Mouse (Mus musculus): ENCODE data around the gene Lrch3. TPM values are rescaled to one million over a fixed set of nuclear protein-coding genes. Genes with fewer than 3 reads are reported as not detected.
"Not testable (repeated sequence)": the region's sequence is repeated elsewhere in the genome, so short reads cannot be mapped to it uniquely, and the experiment has no call there.

The Lrch3 gene
- polyA plus RNA-seq, 1 experiment from 2014 or later = 54.2 TPM

DNA sequence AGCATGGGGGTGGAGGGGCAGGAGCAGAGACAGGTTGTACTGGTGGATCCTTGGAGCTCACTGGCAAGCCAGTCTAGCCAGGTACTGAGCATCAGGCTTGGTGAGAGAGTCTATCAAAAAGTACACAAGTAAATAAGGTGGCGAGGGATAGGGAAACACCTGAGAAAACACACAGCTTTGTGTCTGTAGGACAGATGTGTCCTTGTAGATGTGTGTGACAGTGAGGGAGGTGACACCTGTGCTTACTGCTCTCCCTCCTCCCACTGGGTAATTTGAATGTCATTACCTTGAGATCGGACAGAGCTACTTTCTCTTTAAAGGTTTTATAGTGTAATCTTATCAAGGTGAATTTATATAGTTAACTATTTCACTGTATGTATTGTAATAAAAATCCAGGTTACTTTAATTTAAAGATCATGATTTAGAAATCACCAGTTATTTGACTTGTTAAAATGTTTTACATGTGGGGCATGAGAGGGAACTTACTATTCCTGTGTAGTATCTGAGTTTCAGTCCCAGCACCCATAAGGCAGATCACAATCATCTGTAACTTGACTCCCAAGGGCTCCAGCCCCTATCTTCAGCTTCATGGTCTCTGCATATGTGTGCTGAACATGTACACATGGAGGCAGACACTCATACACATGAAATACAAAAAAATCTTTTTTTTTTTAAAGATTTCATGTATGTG is 12.4 kb upstream of the Lrch3 start:
- Histone ChIP-seq H3K4me1 (replicated peaks; ENCODE audit: control insufficient read depth, insufficient read depth, low read length) (no peaks in the 10 kb centered on the region), H3K27me3 (ENCODE audit: control insufficient read depth, insufficient read depth, low read length) (no peaks in the 10 kb centered on the region), H3K9ac (ENCODE audit: low read depth, low read length) (no peak overlapping the region), H3K36me3 (ENCODE audit: control insufficient read depth, insufficient read depth, low read length) (peaks cover 6% of the 10 kb centered on the region; the same call in 1 of the 2 replicates), H3K4me3 (ENCODE audit: low read depth, low read length) (no peak overlapping the region), H3K4me2 (replicated peaks; ENCODE audit: low read depth, low read length) (no peak overlapping the region), H3K9me3 (ENCODE audit: control insufficient read depth, low read length) (no peaks in the 10 kb centered on the region), H3K27ac (ENCODE audit: low read depth, low read length) (no peak overlapping the region)
- WGBS = 95% methylated on average over 2 of the region's 2 CpGs
- no peak for DNase-seq (ENCODE audit: low spot score)
- no peak for ATAC-seq (ENCODE audit: low FRiP score)

DNA sequence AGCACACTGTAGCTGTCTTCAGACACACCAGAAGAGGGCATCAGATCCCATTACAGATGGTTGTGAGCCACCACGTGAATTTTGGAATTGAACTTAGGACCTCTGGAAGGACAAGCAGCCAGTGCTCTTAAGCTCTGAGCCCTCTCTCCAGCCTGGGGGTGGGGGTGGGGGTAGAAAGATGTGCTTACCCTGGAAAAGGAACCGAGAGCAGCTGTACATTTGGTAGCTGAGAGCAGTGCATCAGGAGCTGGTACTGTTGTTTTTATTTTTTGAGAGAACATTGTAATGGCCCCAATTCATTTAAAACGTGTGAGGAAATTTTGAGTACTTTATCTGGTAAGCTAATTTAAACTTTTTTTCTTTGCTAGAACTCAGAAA is 11.9 kb upstream of the Lrch3 start:
- no peak overlapping the region for H3K9ac ChIP-seq (ENCODE audit: low read depth, low read length)
- no peak overlapping the region for H3K4me2 ChIP-seq (replicated peaks; ENCODE audit: low read depth, low read length)
- no peak overlapping the region for H3K27ac ChIP-seq (ENCODE audit: low read depth, low read length)
- ATAC-seq (ENCODE audit: low FRiP score) (no peak), DNase-seq (ENCODE audit: low spot score) (no peak)
- WGBS = 72% methylated on average over 3 of the region's 3 CpGs
- no peak overlapping the region for H3K4me3 ChIP-seq (ENCODE audit: low read depth, low read length)
- no peaks in the 10 kb centered on the region for H3K27me3 ChIP-seq (ENCODE audit: control insufficient read depth, insufficient read depth, low read length)
- peaks cover 6% of the 10 kb centered on the region; the same call in 1 of the 2 replicates for H3K36me3 ChIP-seq (ENCODE audit: control insufficient read depth, insufficient read depth, low read length)
- no peaks in the 10 kb centered on the region for H3K4me1 ChIP-seq (replicated peaks; ENCODE audit: control insufficient read depth, insufficient read depth, low read length)
- H3K9me3 ChIP-seq (ENCODE audit: control insufficient read depth, low read length) = no peaks in the 10 kb centered on the region

DNA sequence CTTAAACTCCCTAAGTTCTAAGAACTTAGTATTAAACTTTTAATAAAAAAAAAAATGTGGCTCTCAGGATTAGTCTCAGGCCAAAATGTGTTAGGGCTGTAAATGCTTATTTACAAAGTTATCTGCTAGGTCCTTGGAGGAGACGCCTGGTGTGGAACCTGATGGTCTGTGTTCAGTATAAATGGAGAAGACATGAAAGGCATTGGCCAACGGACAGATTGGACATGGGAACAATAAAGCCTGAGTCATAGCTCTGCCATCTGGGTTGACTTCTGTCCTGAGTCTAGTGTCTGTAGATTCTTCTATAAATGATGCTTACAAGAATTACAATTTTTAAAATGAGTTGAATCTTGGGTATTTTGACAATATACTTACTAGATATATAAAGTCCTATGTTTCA is 7.7 kb upstream of the Lrch3 start:
- no peaks in the 10 kb centered on the region for H3K4me1 ChIP-seq (replicated peaks; ENCODE audit: control insufficient read depth, insufficient read depth, low read length)
- DNase-seq (ENCODE audit: low spot score) = no peak
- no peak overlapping the region for H3K4me2 ChIP-seq (replicated peaks; ENCODE audit: low read depth, low read length)
- no peak overlapping the region for H3K9ac ChIP-seq (ENCODE audit: low read depth, low read length)
- H3K27ac ChIP-seq (ENCODE audit: low read depth, low read length) = no peak overlapping the region
- 89% methylated on average over 2 of the region's 2 CpGs for WGBS
- no peaks in the 10 kb centered on the region for H3K9me3 ChIP-seq (ENCODE audit: control insufficient read depth, low read length)
- H3K27me3 ChIP-seq (ENCODE audit: control insufficient read depth, insufficient read depth, low read length) = no peaks in the 10 kb centered on the region
- no peak overlapping the region for H3K4me3 ChIP-seq (ENCODE audit: low read depth, low read length)
- ATAC-seq (ENCODE audit: low FRiP score) = no peak
- H3K36me3 ChIP-seq (ENCODE audit: control insufficient read depth, insufficient read depth, low read length) = peaks cover 5% of the 10 kb centered on the region; the same call in 1 of the 2 replicates

DNA sequence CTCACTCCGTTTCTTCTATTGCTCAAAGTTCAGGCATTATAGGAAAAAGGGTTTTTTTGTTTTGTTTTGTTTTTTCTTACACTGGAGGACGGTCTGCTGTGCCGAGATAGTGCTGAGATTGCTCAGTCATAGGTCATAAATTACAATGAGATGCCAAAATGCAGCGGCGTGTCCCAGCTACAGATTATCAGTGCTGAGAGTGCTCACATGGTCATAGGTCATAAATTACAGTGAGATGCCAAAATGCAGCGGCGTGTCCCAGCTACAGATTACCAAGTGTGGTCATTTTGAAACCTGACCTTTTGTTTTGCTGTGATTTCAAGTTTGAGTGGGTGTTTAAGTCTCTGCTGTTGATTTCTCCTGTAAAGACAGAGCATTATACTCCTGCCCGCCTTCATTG is 7.2 kb upstream of the Lrch3 start:
- H3K4me1 ChIP-seq (replicated peaks; ENCODE audit: control insufficient read depth, insufficient read depth, low read length) = no peaks in the 10 kb centered on the region
- H3K27ac ChIP-seq (ENCODE audit: low read depth, low read length) = no peak overlapping the region
- H3K4me3 ChIP-seq (ENCODE audit: low read depth, low read length) = no peak overlapping the region
- H3K9me3 ChIP-seq (ENCODE audit: control insufficient read depth, low read length) = no peaks in the 10 kb centered on the region
- no peaks in the 10 kb centered on the region for H3K27me3 ChIP-seq (ENCODE audit: control insufficient read depth, insufficient read depth, low read length)
- ATAC-seq (ENCODE audit: low FRiP score) (no peak), DNase-seq (ENCODE audit: low spot score) (no peak)
- no peak overlapping the region for H3K4me2 ChIP-seq (replicated peaks; ENCODE audit: low read depth, low read length)
- WGBS = 93% methylated on average over 8 of the region's 8 CpGs
- H3K36me3 ChIP-seq (ENCODE audit: control insufficient read depth, insufficient read depth, low read length) = peaks cover 4% of the 10 kb centered on the region; the same call in 1 of the 2 replicates
- H3K9ac ChIP-seq (ENCODE audit: low read depth, low read length) = no peak overlapping the region

DNA sequence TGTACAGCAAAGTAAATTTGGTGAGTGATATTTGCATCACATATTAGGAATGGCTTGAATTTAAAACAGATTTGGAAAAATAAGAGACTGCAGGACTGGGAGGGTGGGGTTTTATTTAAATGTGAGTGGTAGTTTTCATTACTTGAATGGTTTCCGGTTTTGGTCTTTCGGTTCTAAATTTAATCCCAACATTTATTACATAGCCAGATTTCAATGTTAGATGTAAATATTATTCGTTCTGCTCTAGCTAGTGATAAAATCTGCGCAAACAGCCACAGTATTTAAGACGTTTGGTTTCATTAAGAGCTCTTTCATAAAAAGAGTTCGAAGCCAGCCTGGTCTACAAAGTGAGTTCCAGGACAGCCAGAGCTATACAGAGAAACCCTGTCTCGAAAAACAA is 688 bp upstream of the Lrch3 start:
- H3K27me3 ChIP-seq (ENCODE audit: control insufficient read depth, insufficient read depth, low read length) = no peaks in the 10 kb centered on the region
- no peaks in the 10 kb centered on the region for H3K4me1 ChIP-seq (replicated peaks; ENCODE audit: control insufficient read depth, insufficient read depth, low read length)
- no peak overlapping the region for H3K27ac ChIP-seq (ENCODE audit: low read depth, low read length)
- WGBS = 69% methylated on average over 7 of the region's 7 CpGs
- H3K9ac ChIP-seq (ENCODE audit: low read depth, low read length) = no peak overlapping the region
- no peaks in the 10 kb centered on the region for H3K36me3 ChIP-seq (ENCODE audit: control insufficient read depth, insufficient read depth, low read length)
- ATAC-seq (ENCODE audit: low FRiP score) = no peak
- no peak for DNase-seq (ENCODE audit: low spot score)
- peak overlapping the region; percentile 43; the same call in 1 of the 2 replicates for H3K4me2 ChIP-seq (replicated peaks; ENCODE audit: low read depth, low read length)
- no peaks in the 10 kb centered on the region for H3K9me3 ChIP-seq (ENCODE audit: control insufficient read depth, low read length)
- H3K4me3 ChIP-seq (ENCODE audit: low read depth, low read length) = no peak overlapping the region

DNA sequence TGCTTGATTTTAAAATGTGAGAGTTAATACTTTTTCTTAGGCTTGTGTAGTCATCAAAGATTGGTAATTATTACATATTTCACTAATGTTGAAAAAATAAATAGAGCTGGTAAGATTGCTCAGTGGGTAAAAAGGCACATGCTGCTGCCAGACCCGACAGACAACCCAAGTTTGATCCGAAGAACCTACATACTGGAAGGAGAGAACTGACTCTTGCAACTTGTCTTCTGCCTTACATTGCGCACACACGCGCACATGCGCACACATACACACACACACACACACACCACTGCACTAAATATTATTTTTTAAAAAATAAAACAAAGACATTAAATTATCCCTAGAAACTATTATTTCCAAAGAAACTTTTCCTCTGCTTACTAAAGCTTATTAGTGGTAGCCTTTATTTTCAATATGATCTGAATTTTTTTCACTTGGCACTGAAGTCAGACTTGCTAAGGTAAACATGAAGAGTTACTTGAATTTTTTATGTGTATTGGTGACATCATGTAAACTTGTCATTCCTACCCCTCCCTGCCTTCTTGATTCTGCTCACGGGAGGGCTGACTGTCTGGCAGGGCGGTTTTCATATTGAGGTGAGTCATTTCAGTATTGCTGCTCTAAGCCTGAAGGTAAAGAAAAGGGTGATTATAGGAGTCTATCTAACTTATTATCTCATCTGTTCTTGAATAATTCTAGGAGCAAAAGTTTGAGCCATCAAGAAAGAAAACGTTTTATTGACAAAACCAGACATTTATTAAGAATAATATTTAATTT is 1.6 kb downstream of the Lrch3 start:
- no peak overlapping the region for H3K27ac ChIP-seq (ENCODE audit: low read depth, low read length)
- 79% methylated on average over 9 of the region's 9 CpGs for WGBS

DNA sequence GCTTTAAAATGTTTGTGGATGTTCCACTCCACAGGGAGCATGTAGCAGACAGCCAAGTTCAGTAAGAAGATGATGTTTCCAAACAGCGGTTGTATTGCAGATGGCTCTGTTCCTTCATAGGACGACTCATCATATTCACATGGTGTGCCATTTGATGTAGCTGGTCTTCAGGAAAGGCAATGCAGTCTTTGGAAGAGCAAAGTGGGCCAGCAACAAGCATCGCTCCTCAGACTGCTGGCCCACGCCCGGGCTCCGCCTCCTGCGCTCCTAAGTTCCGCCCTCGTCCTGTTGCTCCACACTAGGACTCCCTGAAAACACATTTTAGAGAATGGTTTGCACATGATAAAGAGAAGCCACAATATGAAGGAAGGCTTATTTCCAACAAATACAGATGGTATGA is 12.7 kb downstream of the Lrch3 start:
- H3K9ac ChIP-seq (ENCODE audit: low read depth, low read length); H3K9me3 ChIP-seq (ENCODE audit: control insufficient read depth, low read length); H3K27ac ChIP-seq (ENCODE audit: low read depth, low read length); H3K4me1 ChIP-seq (replicated peaks; ENCODE audit: control insufficient read depth, insufficient read depth, low read length); H3K4me3 ChIP-seq (ENCODE audit: low read depth, low read length); DNase-seq (ENCODE audit: low spot score); H3K4me2 ChIP-seq (replicated peaks; ENCODE audit: low read depth, low read length); H3K36me3 ChIP-seq (ENCODE audit: control insufficient read depth, insufficient read depth, low read length); ATAC-seq (ENCODE audit: low FRiP score); H3K27me3 ChIP-seq (ENCODE audit: control insufficient read depth, insufficient read depth, low read length): not testable (repeated sequence)
- WGBS = 92% methylated on average over 9 of the region's 9 CpGs

More for the DNA sequence above, 1.6 kb downstream of the Lrch3 start:
- Histone ChIP-seq H3K4me1 (replicated peaks; ENCODE audit: control insufficient read depth, insufficient read depth, low read length) (no peaks in the 10 kb centered on the region), H3K9me3 (ENCODE audit: control insufficient read depth, low read length) (no peaks in the 10 kb centered on the region), H3K27me3 (ENCODE audit: control insufficient read depth, insufficient read depth, low read length) (no peaks in the 10 kb centered on the region), H3K4me3 (ENCODE audit: low read depth, low read length) (peak overlapping the region; percentile 97), H3K36me3 (ENCODE audit: control insufficient read depth, insufficient read depth, low read length) (no peaks in the 10 kb centered on the region), H3K4me2 (replicated peaks; ENCODE audit: low read depth, low read length) (peak overlapping the region; percentile 43; the same call in 1 of the 2 replicates), H3K9ac (ENCODE audit: low read depth, low read length) (no peak overlapping the region)
- DNase-seq (ENCODE audit: low spot score) (no peak), ATAC-seq (ENCODE audit: low FRiP score) (no peak)

DNA sequence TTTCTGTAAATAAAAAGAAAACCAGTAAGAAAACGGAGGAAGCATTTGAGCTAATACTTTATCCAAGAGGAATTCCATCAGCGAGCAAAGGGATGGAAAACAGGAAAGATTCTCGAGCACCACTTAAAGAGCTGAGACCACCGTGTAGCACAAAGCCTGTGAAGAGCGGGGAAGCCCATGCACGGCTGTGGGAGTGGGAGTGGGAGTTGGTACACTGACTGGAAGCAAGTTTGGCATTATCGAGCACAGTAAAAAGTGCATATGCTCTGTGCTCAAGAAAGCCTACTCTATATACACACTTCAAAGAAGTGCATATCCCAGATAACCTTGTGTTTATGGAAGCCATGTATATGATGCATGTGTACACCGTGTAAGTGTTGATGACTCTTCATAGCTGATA is 13.1 kb downstream of the Lrch3 start:
- H3K9ac ChIP-seq (ENCODE audit: low read depth, low read length) = no peak overlapping the region
- ATAC-seq (ENCODE audit: low FRiP score) (no peak), DNase-seq (ENCODE audit: low spot score) (no peak)
- no peaks in the 10 kb centered on the region for H3K4me1 ChIP-seq (replicated peaks; ENCODE audit: control insufficient read depth, insufficient read depth, low read length)
- H3K27ac ChIP-seq (ENCODE audit: low read depth, low read length) = no peak overlapping the region
- H3K9me3 ChIP-seq (ENCODE audit: control insufficient read depth, low read length) = no peaks in the 10 kb centered on the region
- H3K36me3 ChIP-seq (ENCODE audit: control insufficient read depth, insufficient read depth, low read length) = no peaks in the 10 kb centered on the region
- no peak overlapping the region for H3K4me2 ChIP-seq (replicated peaks; ENCODE audit: low read depth, low read length)
- H3K4me3 ChIP-seq (ENCODE audit: low read depth, low read length) = no peak overlapping the region
- no peaks in the 10 kb centered on the region for H3K27me3 ChIP-seq (ENCODE audit: control insufficient read depth, insufficient read depth, low read length)
- 93% methylated on average over 8 of the region's 8 CpGs for whole genome bisulfite sequencing

DNA sequence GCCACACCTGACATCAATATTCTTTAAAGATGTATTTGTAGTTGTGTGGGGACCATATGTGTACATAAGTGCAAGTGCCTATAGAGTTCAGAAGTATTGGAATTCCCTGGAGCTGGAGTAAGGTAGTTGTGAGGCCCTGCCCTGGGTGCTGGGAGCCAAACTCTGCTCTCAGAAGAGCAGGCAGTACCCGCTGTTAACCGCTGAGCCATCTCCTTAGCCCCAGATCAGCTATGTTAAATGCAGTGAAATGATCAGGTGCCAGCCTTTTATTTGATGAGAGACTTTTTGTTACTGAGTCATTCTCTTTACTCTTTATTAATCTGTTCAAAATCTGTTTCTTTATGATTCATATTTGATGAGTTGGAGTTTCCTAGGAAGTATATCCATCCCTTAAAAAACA is 16.0 kb downstream of the Lrch3 start:
- Histone ChIP-seq H3K4me3 (ENCODE audit: low read depth, low read length) (no peak overlapping the region), H3K9me3 (ENCODE audit: control insufficient read depth, low read length) (no peaks in the 10 kb centered on the region), H3K27me3 (ENCODE audit: control insufficient read depth, insufficient read depth, low read length) (no peaks in the 10 kb centered on the region), H3K4me1 (replicated peaks; ENCODE audit: control insufficient read depth, insufficient read depth, low read length) (no peaks in the 10 kb centered on the region), H3K4me2 (replicated peaks; ENCODE audit: low read depth, low read length) (no peak overlapping the region), H3K36me3 (ENCODE audit: control insufficient read depth, insufficient read depth, low read length) (no peaks in the 10 kb centered on the region), H3K27ac (ENCODE audit: low read depth, low read length) (no peak overlapping the region), H3K9ac (ENCODE audit: low read depth, low read length) (no peak overlapping the region)
- no peak for DNase-seq (ENCODE audit: low spot score)
- WGBS = 19% methylated on average over 2 of the region's 2 CpGs
- no peak for ATAC-seq (ENCODE audit: low FRiP score)
